Mouse (Mus musculus): Measurements from ENCODE around the gene Amhr2. TPM values are rescaled to one million over a fixed set of nuclear protein-coding genes. Genes with fewer than 3 reads are reported as not detected.

Gene Amhr2
- polyA plus RNA-seq, 1 experiment = 1.4 TPM

- 27% methylated on average over 6 of the region's 6 CpGs for WGBS
- H3K36me3 ChIP-seq (ENCODE audit: control insufficient read depth, insufficient read depth, low read length) = 0 out of 2 replicates have a peak, but pooled peaks cover 2% of the 10 kb centered on the region
- no peak for DNase-seq
- H3K27me3 ChIP-seq (replicated peaks; ENCODE audit: control insufficient read depth, insufficient read depth, low read length) = no peaks in the 10 kb centered on the region
- H3K4me1 ChIP-seq (ENCODE audit: control insufficient read depth, insufficient read depth, low read length) = peaks cover 5% of the 10 kb centered on the region; the same call in 1 of the 2 replicates
- H3K27ac ChIP-seq (ENCODE audit: insufficient read depth, low read depth, low read length) = peak overlapping the region; percentile 71; the same call in 1 of the 2 replicates
- H3K4me3 ChIP-seq (ENCODE audit: insufficient read depth, low read depth, low read length) = peak overlapping the region; percentile 92
- no peak for TF ChIP-seq CTCF (conservative IDR thresholded peaks at IDR 0.05; ENCODE audit: insufficient read depth, insufficient read length, low read depth, low read length)
- no peak for TF ChIP-seq POLR2A (IDR thresholded peaks at IDR 0.05; ENCODE audit: low read depth, low read length)
Measured at GRCm38 (mm10) chr15:102459381-102459780, 14.2 kb downstream of the Amhr2 start.

- TF ChIP-seq POLR2A (IDR thresholded peaks at IDR 0.05; ENCODE audit: low read depth, low read length) (no peak), CTCF (conservative IDR thresholded peaks at IDR 0.05; ENCODE audit: insufficient read depth, insufficient read length, low read depth, low read length) (no peak)
- 45% methylated on average over 5 of the region's 5 CpGs for WGBS
- no peak for DNase-seq
- Histone ChIP-seq H3K4me1 (ENCODE audit: control insufficient read depth, insufficient read depth, low read length) (peaks cover 5% of the 10 kb centered on the region; the same call in 1 of the 2 replicates), H3K27ac (ENCODE audit: insufficient read depth, low read depth, low read length) (no peak overlapping the region), H3K4me3 (ENCODE audit: insufficient read depth, low read depth, low read length) (no peak overlapping the region), H3K36me3 (ENCODE audit: control insufficient read depth, insufficient read depth, low read length) (0 out of 2 replicates have a peak, but pooled peaks cover 2% of the 10 kb centered on the region), H3K27me3 (replicated peaks; ENCODE audit: control insufficient read depth, insufficient read depth, low read length) (no peaks in the 10 kb centered on the region)
Measured at GRCm38 (mm10) chr15:102459847-102460246, 14.7 kb downstream of the Amhr2 start.

DNA sequence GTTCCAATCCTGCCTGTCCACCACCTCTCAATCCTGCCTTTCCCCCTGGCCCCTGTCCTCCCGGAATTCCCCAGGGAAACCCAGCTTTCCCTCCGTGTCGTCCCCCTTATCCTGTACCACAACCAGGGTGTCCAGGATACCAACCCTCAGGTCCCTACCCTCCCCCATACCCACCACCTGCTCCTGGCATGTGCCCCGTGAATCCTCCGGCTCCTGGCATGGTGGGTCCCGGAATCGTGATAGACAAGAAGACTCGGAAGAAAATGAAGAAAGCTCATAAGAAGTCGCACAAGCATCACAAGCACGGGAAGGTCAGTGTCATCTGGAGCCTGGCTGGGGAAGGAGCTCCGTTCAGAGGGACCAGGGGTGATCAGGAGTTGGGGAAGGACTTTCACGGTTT lies 15.2 kb downstream of the Amhr2 start:
- H3K36me3 ChIP-seq (ENCODE audit: control insufficient read depth, insufficient read depth, low read length) = 0 out of 2 replicates have a peak, but pooled peaks cover 2% of the 10 kb centered on the region
- 45% methylated on average over 12 of the region's 12 CpGs for WGBS
- DNase-seq = no peak
- H3K4me3 ChIP-seq (ENCODE audit: insufficient read depth, low read depth, low read length) = no peak overlapping the region
- no peaks in the 10 kb centered on the region for H3K27me3 ChIP-seq (replicated peaks; ENCODE audit: control insufficient read depth, insufficient read depth, low read length)
- H3K27ac ChIP-seq (ENCODE audit: insufficient read depth, low read depth, low read length) = no peak overlapping the region
- H3K4me1 ChIP-seq (ENCODE audit: control insufficient read depth, insufficient read depth, low read length) = peaks cover 5% of the 10 kb centered on the region; the same call in 1 of the 2 replicates
- TF ChIP-seq POLR2A (IDR thresholded peaks at IDR 0.05; ENCODE audit: low read depth, low read length) (no peak), CTCF (conservative IDR thresholded peaks at IDR 0.05; ENCODE audit: insufficient read depth, insufficient read length, low read depth, low read length) (no peak)

DNA sequence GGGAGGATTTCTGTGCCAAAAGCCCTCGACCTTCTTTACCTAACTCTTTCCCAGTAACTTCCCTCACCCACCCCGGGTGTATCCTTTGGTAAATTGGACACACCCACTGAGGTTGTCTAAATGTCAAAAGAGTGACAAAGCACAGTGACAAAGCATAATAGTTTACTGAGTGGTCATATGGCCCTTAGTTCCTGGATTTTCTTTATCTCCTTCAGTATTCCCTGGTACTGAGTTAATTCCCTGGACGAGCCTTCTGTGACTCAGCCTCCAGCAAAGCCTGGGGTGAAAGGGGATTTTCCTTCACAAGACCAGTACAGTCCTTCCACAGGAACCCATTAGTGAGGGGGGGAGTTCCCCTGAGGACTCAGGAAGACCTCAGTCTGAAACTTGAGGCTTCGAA lies 15.8 kb downstream of the Amhr2 start:
- WGBS = 36% methylated on average over 4 of the region's 4 CpGs
- peaks cover 5% of the 10 kb centered on the region; the same call in 1 of the 2 replicates for H3K4me1 ChIP-seq (ENCODE audit: control insufficient read depth, insufficient read depth, low read length)
- H3K27me3 ChIP-seq (replicated peaks; ENCODE audit: control insufficient read depth, insufficient read depth, low read length) = no peaks in the 10 kb centered on the region
- no peak overlapping the region for H3K27ac ChIP-seq (ENCODE audit: insufficient read depth, low read depth, low read length)
- 0 out of 2 replicates have a peak, but pooled peaks cover 2% of the 10 kb centered on the region for H3K36me3 ChIP-seq (ENCODE audit: control insufficient read depth, insufficient read depth, low read length)
- no peak for DNase-seq
- no peak for TF ChIP-seq POLR2A (IDR thresholded peaks at IDR 0.05; ENCODE audit: low read depth, low read length)
- TF ChIP-seq CTCF (conservative IDR thresholded peaks at IDR 0.05; ENCODE audit: insufficient read depth, insufficient read length, low read depth, low read length) = no peak
- no peak overlapping the region for H3K4me3 ChIP-seq (ENCODE audit: insufficient read depth, low read depth, low read length)

DNA sequence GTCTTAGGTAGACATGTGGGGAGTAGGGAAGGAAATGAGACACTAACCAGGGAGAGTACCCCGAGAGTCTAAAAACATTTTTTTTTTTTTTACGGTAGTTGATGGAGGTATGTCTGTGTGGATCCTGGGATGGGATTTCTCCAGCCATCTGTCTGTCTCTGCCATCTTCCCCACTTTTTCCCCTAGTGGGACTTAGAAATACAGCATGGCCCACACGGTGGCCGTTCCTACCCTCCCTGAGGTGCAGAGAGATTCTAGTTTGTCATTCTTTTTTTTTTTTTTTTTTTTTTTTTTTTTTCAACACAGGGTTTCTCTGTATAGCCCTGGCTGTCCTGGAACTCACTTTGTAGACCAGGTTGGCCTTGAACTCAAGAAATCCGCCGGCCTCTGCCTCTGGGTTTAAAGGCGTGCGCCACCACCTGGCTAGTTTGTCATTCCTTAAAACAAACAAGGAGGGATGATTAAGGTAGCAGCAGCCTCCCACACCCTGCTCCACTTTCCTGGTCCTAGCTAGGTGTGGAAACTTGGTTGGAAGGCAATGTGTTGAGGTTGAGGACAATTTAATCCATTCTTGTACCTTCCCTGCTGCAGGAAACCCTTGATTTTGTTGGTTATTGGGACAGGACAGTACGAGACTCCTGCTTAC lies 16.4 kb downstream of the Amhr2 start:
- no peak for TF ChIP-seq POLR2A (IDR thresholded peaks at IDR 0.05; ENCODE audit: low read depth, low read length)
- TF ChIP-seq CTCF (conservative IDR thresholded peaks at IDR 0.05; ENCODE audit: insufficient read depth, insufficient read length, low read depth, low read length) = no peak
- no peak for DNase-seq
- 73% methylated on average over 9 of the region's 9 CpGs for WGBS

DNA sequence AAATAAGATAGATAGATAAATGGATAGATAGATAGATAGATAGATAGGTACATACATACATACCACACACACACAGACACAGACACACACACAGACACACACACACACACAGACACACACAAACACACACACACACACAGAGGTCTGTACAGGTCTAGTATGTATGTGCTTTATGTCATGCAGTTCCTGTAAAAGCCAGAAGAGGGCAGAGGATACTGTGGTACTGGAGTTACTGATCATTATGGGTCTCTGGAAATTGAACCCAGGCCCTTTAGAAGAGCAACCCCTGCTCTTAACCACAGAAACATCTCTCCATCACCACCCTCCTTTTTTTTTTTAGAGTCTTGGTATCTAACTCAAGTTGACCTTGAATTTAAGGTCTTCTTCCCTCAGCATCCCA lies 18.5 kb downstream of the Amhr2 start:
- H3K27me3 ChIP-seq (replicated peaks; ENCODE audit: control insufficient read depth, insufficient read depth, low read length) = no peaks in the 10 kb centered on the region
- DNase-seq = peak; percentile 54
- no peak overlapping the region for H3K27ac ChIP-seq (ENCODE audit: insufficient read depth, low read depth, low read length)
- no peak overlapping the region for H3K4me3 ChIP-seq (ENCODE audit: insufficient read depth, low read depth, low read length)
- peaks cover 5% of the 10 kb centered on the region; the same call in 1 of the 2 replicates for H3K4me1 ChIP-seq (ENCODE audit: control insufficient read depth, insufficient read depth, low read length)
- H3K36me3 ChIP-seq (ENCODE audit: control insufficient read depth, insufficient read depth, low read length) = 0 out of 2 replicates have a peak, but pooled peaks cover 2% of the 10 kb centered on the region
- TF ChIP-seq POLR2A (IDR thresholded peaks at IDR 0.05; ENCODE audit: low read depth, low read length) = no peak
- 0 out of 2 replicates have a peak, but pooled peaks have one; percentile 3 for TF ChIP-seq CTCF (conservative IDR thresholded peaks at IDR 0.05; ENCODE audit: insufficient read depth, insufficient read length, low read depth, low read length)

More for the DNA sequence above, 16.4 kb downstream of the Amhr2 start:
- Histone ChIP-seq H3K27me3 (replicated peaks; ENCODE audit: control insufficient read depth, insufficient read depth, low read length) (no peaks in the 10 kb centered on the region), H3K4me3 (ENCODE audit: insufficient read depth, low read depth, low read length) (no peak overlapping the region), H3K27ac (ENCODE audit: insufficient read depth, low read depth, low read length) (no peak overlapping the region), H3K4me1 (ENCODE audit: control insufficient read depth, insufficient read depth, low read length) (peaks cover 5% of the 10 kb centered on the region; the same call in 1 of the 2 replicates), H3K36me3 (ENCODE audit: control insufficient read depth, insufficient read depth, low read length) (0 out of 2 replicates have a peak, but pooled peaks cover 2% of the 10 kb centered on the region)

DNA sequence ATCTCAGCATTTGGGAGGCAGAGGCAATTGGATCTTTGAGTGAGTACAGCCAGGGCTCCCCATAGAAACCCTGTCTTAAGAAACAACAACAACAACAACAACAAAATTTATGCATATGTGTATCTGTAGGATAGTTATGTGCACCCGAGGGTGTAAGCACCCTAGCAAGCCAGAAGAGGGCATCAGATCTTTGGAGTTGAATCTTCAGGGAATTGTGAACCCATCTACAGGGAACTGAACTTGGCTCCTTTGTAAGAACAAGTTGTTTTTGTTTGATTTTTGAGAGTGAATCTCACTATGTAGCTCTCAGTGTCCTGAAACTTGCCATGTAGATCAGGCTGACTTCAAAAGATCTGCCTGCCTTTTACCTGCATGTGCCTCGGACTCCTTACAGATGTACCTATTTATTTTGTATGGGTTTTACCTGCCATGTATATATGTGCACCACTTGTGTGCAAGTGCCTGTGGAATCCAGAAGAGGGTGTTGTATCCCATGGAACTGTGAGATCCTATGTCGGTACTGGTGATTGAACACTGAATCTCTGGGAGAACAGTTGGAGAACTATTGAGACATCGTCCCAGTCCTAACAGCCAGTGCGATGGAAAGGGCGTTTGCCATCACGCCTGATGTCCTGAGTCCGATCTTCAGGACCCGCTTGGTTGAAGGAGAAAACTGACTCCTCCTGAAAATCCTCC lies 23.7 kb downstream of the Amhr2 start:
- TF ChIP-seq POLR2A (IDR thresholded peaks at IDR 0.05; ENCODE audit: low read depth, low read length) (no peak), CTCF (conservative IDR thresholded peaks at IDR 0.05; ENCODE audit: insufficient read depth, insufficient read length, low read depth, low read length) (no peak)
- H3K4me3 ChIP-seq (ENCODE audit: insufficient read depth, low read depth, low read length) = no peak overlapping the region
- H3K4me1 ChIP-seq (ENCODE audit: control insufficient read depth, insufficient read depth, low read length) = peaks cover 5% of the 10 kb centered on the region; the same call in 1 of the 2 replicates
- H3K27ac ChIP-seq (ENCODE audit: insufficient read depth, low read depth, low read length) = no peak overlapping the region
- no peak for DNase-seq
- no peaks in the 10 kb centered on the region for H3K27me3 ChIP-seq (replicated peaks; ENCODE audit: control insufficient read depth, insufficient read depth, low read length)
- H3K36me3 ChIP-seq (ENCODE audit: control insufficient read depth, insufficient read depth, low read length) = no peaks in the 10 kb centered on the region
- WGBS = 97% methylated on average over 9 of the region's 9 CpGs

All from kidney, adult 2 months (tissue).